Mouse (Mus musculus): ENCODE measurements at regions not wholly inside any gene's neighbourhood (a gene's known extent, or its start where the extent isn't known, plus 50 kb on each side); places are given as distances from the start of the nearest gene placed in this dataset.

GRCm38 (mm10) chr1:137373509-137374420 lies 413.5 kb upstream of the Nr5a2 start:
- no peak for TF ChIP-seq EP300 (IDR thresholded peaks at IDR 0.05; ENCODE audit: insufficient read depth, low read depth, low read length)
- TF ChIP-seq CTCF (IDR thresholded peaks at IDR 0.05), result no peak
- no peak for TF ChIP-seq POLR2A (IDR thresholded peaks at IDR 0.05; ENCODE audit: insufficient read depth, low read depth, low read length)
- Histone ChIP-seq H3K4me1 (ENCODE audit: control insufficient read depth, insufficient read depth, low read length) (no peaks in the 10 kb centered on the region), H3K27me3 (ENCODE audit: control insufficient read depth, insufficient read depth, low read length) (no peaks in the 10 kb centered on the region), H3K9ac (ENCODE audit: low read depth, low read length) (no peak overlapping the region), H3K4me3 (no peak overlapping the region), H3K27ac (no peak overlapping the region), H3K36me3 (ENCODE audit: control insufficient read depth, insufficient read depth, low read length) (no peaks in the 10 kb centered on the region), H3K79me2 (replicated peaks; ENCODE audit: control insufficient read depth, insufficient read depth, low read length) (no peaks in the 10 kb centered on the region)
- 85% methylated on average over 15 of the region's 15 CpGs for WGBS
- intact Hi-C loops (cut with DNase I), result no loop called here
- DNase-seq, result no peak

- no peak for TF ChIP-seq POLR2A (IDR thresholded peaks at IDR 0.05; ENCODE audit: insufficient read depth, low read depth, low read length)
- TF ChIP-seq EP300 (IDR thresholded peaks at IDR 0.05; ENCODE audit: insufficient read depth, low read depth, low read length), result no peak
- no peak for TF ChIP-seq CTCF (IDR thresholded peaks at IDR 0.05)
- H3K9ac ChIP-seq (ENCODE audit: low read depth, low read length), result no peak overlapping the region
- 97% methylated on average over 3 of the region's 3 CpGs for WGBS
- no peak overlapping the region for H3K27ac ChIP-seq
- intact Hi-C loops (cut with DNase I), result no loop called here
- H3K36me3 ChIP-seq (ENCODE audit: control insufficient read depth, insufficient read depth, low read length), result no peaks in the 10 kb centered on the region
- H3K4me3 ChIP-seq, result no peak overlapping the region
- no peaks in the 10 kb centered on the region for H3K27me3 ChIP-seq (ENCODE audit: control insufficient read depth, insufficient read depth, low read length)
- DNase-seq, result no peak
- H3K4me1 ChIP-seq (ENCODE audit: control insufficient read depth, insufficient read depth, low read length), result no peaks in the 10 kb centered on the region
- no peaks in the 10 kb centered on the region for H3K79me2 ChIP-seq (replicated peaks; ENCODE audit: control insufficient read depth, insufficient read depth, low read length)
Measured at GRCm38 (mm10) chr1:137372236-137372635, 412.0 kb upstream of the Nr5a2 start.

GRCm38 (mm10) chr1:137364396-137364795 lies 404.1 kb upstream of the Nr5a2 start:
- no peak for TF ChIP-seq EP300 (IDR thresholded peaks at IDR 0.05; ENCODE audit: insufficient read depth, low read depth, low read length)
- no peak for TF ChIP-seq POLR2A (IDR thresholded peaks at IDR 0.05; ENCODE audit: insufficient read depth, low read depth, low read length)
- no peak for TF ChIP-seq CTCF (IDR thresholded peaks at IDR 0.05)
- Histone ChIP-seq H3K27ac (no peak overlapping the region), H3K4me3 (no peak overlapping the region), H3K79me2 (replicated peaks; ENCODE audit: control insufficient read depth, insufficient read depth, low read length) (no peaks in the 10 kb centered on the region), H3K9ac (ENCODE audit: low read depth, low read length) (no peak overlapping the region), H3K36me3 (ENCODE audit: control insufficient read depth, insufficient read depth, low read length) (no peaks in the 10 kb centered on the region), H3K27me3 (ENCODE audit: control insufficient read depth, insufficient read depth, low read length) (no peaks in the 10 kb centered on the region), H3K4me1 (ENCODE audit: control insufficient read depth, insufficient read depth, low read length) (no peaks in the 10 kb centered on the region)
- no peak for DNase-seq
- intact Hi-C loops (cut with DNase I), result no loop called here

GRCm38 (mm10) chr1:137363969-137364368 lies 403.7 kb upstream of the Nr5a2 start:
- no peak overlapping the region for H3K9ac ChIP-seq (ENCODE audit: low read depth, low read length)
- intact Hi-C loops (cut with DNase I), result no loop called here
- TF ChIP-seq CTCF (IDR thresholded peaks at IDR 0.05) (no peak), EP300 (IDR thresholded peaks at IDR 0.05; ENCODE audit: insufficient read depth, low read depth, low read length) (no peak), POLR2A (IDR thresholded peaks at IDR 0.05; ENCODE audit: insufficient read depth, low read depth, low read length) (no peak)
- H3K36me3 ChIP-seq (ENCODE audit: control insufficient read depth, insufficient read depth, low read length), result no peaks in the 10 kb centered on the region
- no peaks in the 10 kb centered on the region for H3K4me1 ChIP-seq (ENCODE audit: control insufficient read depth, insufficient read depth, low read length)
- H3K27ac ChIP-seq, result no peak overlapping the region
- H3K27me3 ChIP-seq (ENCODE audit: control insufficient read depth, insufficient read depth, low read length), result no peaks in the 10 kb centered on the region
- DNase-seq, result no peak
- 97% methylated on average over 2 of the region's 2 CpGs for WGBS
- no peaks in the 10 kb centered on the region for H3K79me2 ChIP-seq (replicated peaks; ENCODE audit: control insufficient read depth, insufficient read depth, low read length)
- no peak overlapping the region for H3K4me3 ChIP-seq

GRCm38 (mm10) chr1:137363561-137363960 lies 403.3 kb upstream of the Nr5a2 start:
- Histone ChIP-seq H3K4me3 (no peak overlapping the region), H3K27ac (no peak overlapping the region), H3K9ac (ENCODE audit: low read depth, low read length) (no peak overlapping the region), H3K4me1 (ENCODE audit: control insufficient read depth, insufficient read depth, low read length) (no peaks in the 10 kb centered on the region), H3K27me3 (ENCODE audit: control insufficient read depth, insufficient read depth, low read length) (no peaks in the 10 kb centered on the region), H3K36me3 (ENCODE audit: control insufficient read depth, insufficient read depth, low read length) (no peaks in the 10 kb centered on the region), H3K79me2 (replicated peaks; ENCODE audit: control insufficient read depth, insufficient read depth, low read length) (no peaks in the 10 kb centered on the region)
- intact Hi-C loops (cut with DNase I), result no loop called here
- WGBS, result 41% methylated on average over 1 of the region's 1 CpGs
- no peak for DNase-seq
- TF ChIP-seq POLR2A (IDR thresholded peaks at IDR 0.05; ENCODE audit: insufficient read depth, low read depth, low read length), result no peak
- no peak for TF ChIP-seq CTCF (IDR thresholded peaks at IDR 0.05)
